In the genomic region with DNA sequence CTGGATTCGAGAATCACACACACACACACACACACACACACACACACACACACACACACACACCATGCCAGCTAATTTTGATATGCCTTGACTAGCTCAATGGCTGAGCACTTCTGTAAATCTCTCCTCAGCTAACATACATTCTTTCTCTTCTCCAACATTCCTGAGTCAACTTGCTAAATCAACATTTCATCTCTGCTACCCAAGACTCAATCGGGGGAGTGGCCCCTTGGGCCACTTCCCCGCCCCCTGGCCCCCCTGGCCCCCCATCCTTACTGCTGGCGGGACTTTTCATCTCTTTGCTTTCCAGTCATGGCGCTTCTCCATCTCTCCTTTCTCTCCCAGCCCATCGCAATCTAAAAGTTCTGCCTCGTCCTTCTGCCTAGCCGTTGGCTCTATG, we compare ENCODE assay signal across 31 mouse cellular contexts. TPM values are rescaled to one million over a fixed set of nuclear protein-coding genes. Genes with fewer than 3 reads are reported as not detected.
"Had no signal": no experiment of that assay in that cellular context is flagged by ENCODE, and none has a peak within 500 bp of the region (broad histone marks: within the 10 kb centered on the region; RNA-seq: fewer than 3 reads in every experiment).

No protein-coding gene starts in this region.

- DNase-seq: forebrain, postnatal 0 days; gastrocnemius, postnatal 14 days; gastrocnemius, postnatal 36 days; heart, adult 11 months; heart, adult 2 months; heart, postnatal 14 days; heart, postnatal 36 days; kidney, adult 11 months; kidney, adult 2 months; kidney, adult 9 months; kidney, postnatal 14 days; kidney, postnatal 36 days; layer of hippocampus, adult 9-11 months; layer of hippocampus, postnatal 36 days; left cerebral cortex, postnatal 4 days had no signal

- H3K36me3 ChIP-seq: heart, embryonic 13.5 days; heart, embryonic 15.5 days; hindbrain, embryonic 13.5 days; hindbrain, embryonic 15.5 days; kidney, embryonic 15.5 days; limb, embryonic 13.5 days; limb, embryonic 15.5 days had no signal

- H3K27ac ChIP-seq: heart, adult 2 months; heart, embryonic 13.5 days; heart, embryonic 15.5 days; hindbrain, embryonic 13.5 days; hindbrain, embryonic 15.5 days; hindbrain, postnatal 0 days; kidney, embryonic 15.5 days; kidney, postnatal 0 days; limb, embryonic 13.5 days; limb, embryonic 15.5 days had no signal

- H3K4me3 ChIP-seq: heart, adult 2 months; heart, embryonic 13.5 days; heart, embryonic 15.5 days; hindbrain, embryonic 13.5 days; hindbrain, embryonic 15.5 days; kidney, embryonic 15.5 days; limb, embryonic 13.5 days; limb, embryonic 15.5 days had no signal

- H3K9me3 ChIP-seq: heart, embryonic 13.5 days; heart, embryonic 15.5 days; hindbrain, embryonic 13.5 days; hindbrain, embryonic 15.5 days; kidney, embryonic 15.5 days; limb, embryonic 13.5 days; limb, embryonic 15.5 days had no signal

- H3K27me3 ChIP-seq: heart, embryonic 13.5 days; heart, embryonic 15.5 days; hindbrain, embryonic 13.5 days; hindbrain, embryonic 15.5 days; kidney, embryonic 15.5 days; limb, embryonic 13.5 days; limb, embryonic 15.5 days had no signal

- H3K4me1 ChIP-seq: heart, embryonic 13.5 days; heart, embryonic 15.5 days; hindbrain, embryonic 13.5 days; hindbrain, embryonic 15.5 days; kidney, embryonic 15.5 days; limb, embryonic 13.5 days; limb, embryonic 15.5 days had no signal

- H3K4me2 ChIP-seq: heart, embryonic 11.5 days; heart, embryonic 13.5 days; heart, embryonic 15.5 days; hindbrain, embryonic 13.5 days; hindbrain, embryonic 15.5 days; kidney, embryonic 15.5 days; limb, embryonic 13.5 days; limb, embryonic 15.5 days had no signal

- ATAC-seq: forebrain, postnatal 0 days; hindbrain, postnatal 0 days; intestine, embryonic 16.5 days had no signal

- H3K9ac ChIP-seq: forebrain, postnatal 0 days; heart, embryonic 13.5 days; heart, embryonic 15.5 days; hindbrain, embryonic 13.5 days; hindbrain, embryonic 15.5 days; kidney, embryonic 15.5 days; limb, embryonic 13.5 days; limb, embryonic 15.5 days had no signal

RNA-seq across cellular contexts. Expression of a gene that starts 13.2 kb away (rescaled TPM):
- polyA plus RNA-seq: forebrain, postnatal 0 days; gonadal fat pad, adult 2 months; heart, adult 2 months; heart, embryonic 11.5 days; heart, embryonic 13.5 days; heart, embryonic 15.5 days; heart, postnatal 0 days; hindbrain, embryonic 11.5 days; hindbrain, embryonic 13.5 days; hindbrain, embryonic 15.5 days; hindbrain, postnatal 0 days; intestine, embryonic 16.5 days; kidney, adult 2 months; kidney, embryonic 15.5 days; kidney, postnatal 0 days; large intestine, adult 2 months; limb, embryonic 11.5 days; limb, embryonic 13.5 days; limb, embryonic 15.5 days had no signal

RNA-seq across cellular contexts. Expression of a gene that starts 19.0 kb away (rescaled TPM):
- polyA plus RNA-seq: forebrain, postnatal 0 days; gonadal fat pad, adult 2 months; heart, adult 2 months; heart, embryonic 11.5 days; heart, embryonic 13.5 days; heart, embryonic 15.5 days; heart, postnatal 0 days; hindbrain, embryonic 11.5 days; hindbrain, embryonic 13.5 days; hindbrain, embryonic 15.5 days; hindbrain, postnatal 0 days; intestine, embryonic 16.5 days; kidney, adult 2 months; kidney, embryonic 15.5 days; kidney, postnatal 0 days; large intestine, adult 2 months; limb, embryonic 11.5 days; limb, embryonic 13.5 days; limb, embryonic 15.5 days had no signal
